Mouse (Mus musculus): Measurements from ENCODE around the gene Acta1. TPM values are rescaled to one million over a fixed set of nuclear protein-coding genes. Genes with fewer than 3 reads are reported as not detected.

Acta1 gene
- total and polyA plus RNA-seq, 2 experiments from 2014 or later: 18.9 to 22.7 TPM

DNA sequence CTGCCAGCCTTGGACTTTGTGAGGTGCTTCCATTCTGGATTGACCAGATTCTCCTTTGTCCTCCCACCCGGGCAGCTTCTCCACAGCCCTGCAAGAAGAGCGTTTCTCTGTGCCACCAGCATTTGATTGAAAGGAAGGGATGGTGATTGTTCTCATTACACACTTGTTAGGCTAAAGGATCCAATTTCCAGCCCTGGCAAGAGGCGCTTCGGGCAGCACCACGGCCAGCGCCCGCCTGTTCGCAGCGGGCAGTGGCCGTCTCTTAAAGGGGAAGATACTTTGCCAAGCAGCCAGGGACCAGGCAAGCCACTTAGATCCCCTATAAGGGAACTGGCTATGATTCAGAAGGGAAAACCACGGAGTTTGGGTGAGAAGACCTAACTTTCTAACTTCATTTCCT, 3.3 kb downstream of the Acta1 start:
- Histone ChIP-seq H3K9ac (replicated peaks; ENCODE audit: low read length, poor library complexity, severe bottlenecking) (peak overlapping the region; percentile 66; the same call in 1 of the 2 replicates), H3K36me3 (ENCODE audit: insufficient read depth, low read length) (no peaks in the 10 kb centered on the region), H3K27ac (ENCODE audit: low read depth, low read length) (peak overlapping the region; percentile 79), H3K9me3 (ENCODE audit: low read length) (no peaks in the 10 kb centered on the region), H3K4me1 (ENCODE audit: insufficient read depth, low read length) (peaks cover 4% of the 10 kb centered on the region; the same call in 1 of the 2 replicates), H3K4me3 (ENCODE audit: low read depth, low read length) (peak overlapping the region; percentile 43), H3K27me3 (ENCODE audit: insufficient read depth, low read length) (peaks cover 29% of the 10 kb centered on the region), H3K4me2 (ENCODE audit: low read depth, low read length, poor library complexity, severe bottlenecking) (peak overlapping the region; percentile 65)
- WGBS: 1% methylated on average over 11 of the region's 11 CpGs
- TF ChIP-seq CTCF (IDR thresholded peaks at IDR 0.05): no peak
- ATAC-seq (ENCODE audit: low FRiP score) (no peak), DNase-seq (ENCODE audit: low spot score) (peak; percentile 72)

GRCm38 (mm10) chr8:123889797-123890196, 4.8 kb downstream of the Acta1 start:
- Histone ChIP-seq H3K4me1 (ENCODE audit: insufficient read depth, low read length) (peaks cover 4% of the 10 kb centered on the region; the same call in 1 of the 2 replicates), H3K4me2 (ENCODE audit: low read depth, low read length, poor library complexity, severe bottlenecking) (no peak overlapping the region), H3K27ac (ENCODE audit: low read depth, low read length) (no peak overlapping the region), H3K9me3 (ENCODE audit: low read length) (no peaks in the 10 kb centered on the region), H3K9ac (replicated peaks; ENCODE audit: low read length, poor library complexity, severe bottlenecking) (no peak overlapping the region), H3K36me3 (ENCODE audit: insufficient read depth, low read length) (no peaks in the 10 kb centered on the region), H3K4me3 (ENCODE audit: low read depth, low read length) (no peak overlapping the region), H3K27me3 (ENCODE audit: insufficient read depth, low read length) (peaks cover 24% of the 10 kb centered on the region)
- TF ChIP-seq CTCF (IDR thresholded peaks at IDR 0.05): no peak
- 60% methylated on average over 4 of the region's 4 CpGs for WGBS
- ATAC-seq (ENCODE audit: low FRiP score) (no peak), DNase-seq (ENCODE audit: low spot score) (no peak)

DNA sequence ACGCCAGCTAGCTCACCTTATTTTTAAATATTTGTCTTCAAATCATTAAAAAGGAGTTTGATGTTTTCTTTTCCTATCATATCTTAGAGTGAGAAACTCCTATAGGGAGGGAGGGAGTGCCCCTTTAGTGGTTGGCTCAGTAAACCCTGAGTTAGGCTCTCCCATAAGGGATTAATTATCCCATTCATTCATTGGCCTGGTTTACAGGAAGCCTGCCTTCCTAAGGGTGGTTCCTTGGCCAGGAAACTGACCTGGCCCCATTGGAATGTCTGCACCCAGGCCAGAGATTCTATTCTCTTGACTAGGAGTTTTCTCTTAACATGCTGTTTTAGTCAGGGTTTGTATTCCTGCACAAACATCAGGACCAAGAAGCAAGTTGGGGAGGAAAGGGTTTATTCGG, 6.6 kb downstream of the Acta1 start:
- DNase-seq (ENCODE audit: low spot score) (no peak), ATAC-seq (ENCODE audit: low FRiP score) (no peak)
- peaks cover 10% of the 10 kb centered on the region for H3K27me3 ChIP-seq (ENCODE audit: insufficient read depth, low read length)
- WGBS: 87% methylated on average over 2 of the region's 2 CpGs
- H3K4me3 ChIP-seq (ENCODE audit: low read depth, low read length): no peak overlapping the region
- no peak overlapping the region for H3K9ac ChIP-seq (replicated peaks; ENCODE audit: low read length, poor library complexity, severe bottlenecking)
- no peak for TF ChIP-seq CTCF (IDR thresholded peaks at IDR 0.05)
- no peak overlapping the region for H3K27ac ChIP-seq (ENCODE audit: low read depth, low read length)
- peaks cover 16% of the 10 kb centered on the region; the same call in 1 of the 2 replicates for H3K4me1 ChIP-seq (ENCODE audit: insufficient read depth, low read length)
- no peak overlapping the region for H3K4me2 ChIP-seq (ENCODE audit: low read depth, low read length, poor library complexity, severe bottlenecking)
- no peaks in the 10 kb centered on the region for H3K9me3 ChIP-seq (ENCODE audit: low read length)
- H3K36me3 ChIP-seq (ENCODE audit: insufficient read depth, low read length): no peaks in the 10 kb centered on the region

- no peaks in the 10 kb centered on the region for H3K9me3 ChIP-seq (ENCODE audit: low read length)
- 95% methylated on average over 4 of the region's 4 CpGs for WGBS
- no peak for TF ChIP-seq CTCF (IDR thresholded peaks at IDR 0.05)
- H3K4me1 ChIP-seq (ENCODE audit: insufficient read depth, low read length): peaks cover 16% of the 10 kb centered on the region; the same call in 1 of the 2 replicates
- no peak overlapping the region for H3K27ac ChIP-seq (ENCODE audit: low read depth, low read length)
- DNase-seq (ENCODE audit: low spot score) (no peak), ATAC-seq (ENCODE audit: low FRiP score) (no peak)
- no peak overlapping the region for H3K4me3 ChIP-seq (ENCODE audit: low read depth, low read length)
- H3K36me3 ChIP-seq (ENCODE audit: insufficient read depth, low read length): no peaks in the 10 kb centered on the region
- H3K9ac ChIP-seq (replicated peaks; ENCODE audit: low read length, poor library complexity, severe bottlenecking): no peak overlapping the region
- H3K4me2 ChIP-seq (ENCODE audit: low read depth, low read length, poor library complexity, severe bottlenecking): no peak overlapping the region
- H3K27me3 ChIP-seq (ENCODE audit: insufficient read depth, low read length): peaks cover 9% of the 10 kb centered on the region; the same call in 1 of the 2 replicates
Observed at GRCm38 (mm10) chr8:123887163-123887562, 7.4 kb downstream of the Acta1 start.

GRCm38 (mm10) chr8:123884721-123885565, 9.6 kb downstream of the Acta1 start:
- H3K9ac ChIP-seq (replicated peaks; ENCODE audit: low read length, poor library complexity, severe bottlenecking): peak overlapping the region; percentile 36
- H3K36me3 ChIP-seq (ENCODE audit: insufficient read depth, low read length): no peaks in the 10 kb centered on the region
- peak; percentile 85 for DNase-seq (ENCODE audit: low spot score)
- peak overlapping the region; percentile 38 for H3K4me2 ChIP-seq (ENCODE audit: low read depth, low read length, poor library complexity, severe bottlenecking)
- 0 out of 2 replicates have a peak, but pooled peaks have one; percentile 27 for TF ChIP-seq CTCF (IDR thresholded peaks at IDR 0.05)
- H3K4me1 ChIP-seq (ENCODE audit: insufficient read depth, low read length): peaks cover 12% of the 10 kb centered on the region; the same call in 1 of the 2 replicates
- H3K9me3 ChIP-seq (ENCODE audit: low read length): no peaks in the 10 kb centered on the region
- no peak overlapping the region; the same call in 1 of the 2 replicates for H3K4me3 ChIP-seq (ENCODE audit: low read depth, low read length)
- WGBS: 4% methylated on average over 13 of the region's 14 CpGs
- peak overlapping the region; percentile 83 for H3K27ac ChIP-seq (ENCODE audit: low read depth, low read length)
- ATAC-seq (ENCODE audit: low FRiP score): peak; percentile 89
- peaks cover 9% of the 10 kb centered on the region; the same call in 1 of the 2 replicates for H3K27me3 ChIP-seq (ENCODE audit: insufficient read depth, low read length)

DNA sequence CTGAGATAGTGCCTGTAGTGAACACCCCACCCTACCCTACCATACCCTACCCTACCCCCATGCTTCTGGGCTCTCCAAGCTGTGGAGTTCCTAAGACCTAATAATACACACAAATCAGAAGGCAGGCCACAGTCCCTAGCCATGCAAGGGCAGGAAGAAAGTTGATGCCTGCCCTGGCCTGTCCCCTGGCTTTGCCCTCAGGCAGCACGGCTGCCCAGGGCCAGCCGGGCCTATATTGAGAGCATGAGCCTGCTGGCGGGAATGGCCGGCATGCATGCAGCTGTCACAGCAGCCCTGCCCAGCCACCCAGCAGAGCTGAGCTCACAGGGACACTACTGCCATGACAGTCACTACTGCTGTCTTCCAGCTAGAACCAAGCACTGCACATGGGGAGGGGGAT, 11.5 kb downstream of the Acta1 start:
- H3K9me3 ChIP-seq (ENCODE audit: low read length): no peaks in the 10 kb centered on the region
- ATAC-seq (ENCODE audit: low FRiP score): no peak
- TF ChIP-seq CTCF (IDR thresholded peaks at IDR 0.05): no peak
- H3K4me3 ChIP-seq (ENCODE audit: low read depth, low read length): no peak overlapping the region
- no peaks in the 10 kb centered on the region for H3K27me3 ChIP-seq (ENCODE audit: insufficient read depth, low read length)
- H3K9ac ChIP-seq (replicated peaks; ENCODE audit: low read length, poor library complexity, severe bottlenecking): no peak overlapping the region
- 74% methylated on average over 4 of the region's 4 CpGs for whole genome bisulfite sequencing
- H3K4me1 ChIP-seq (ENCODE audit: insufficient read depth, low read length): peaks cover 12% of the 10 kb centered on the region; the same call in 1 of the 2 replicates
- no peaks in the 10 kb centered on the region for H3K36me3 ChIP-seq (ENCODE audit: insufficient read depth, low read length)
- DNase-seq (ENCODE audit: low spot score): no peak
- H3K27ac ChIP-seq (ENCODE audit: low read depth, low read length): no peak overlapping the region
- no peak overlapping the region for H3K4me2 ChIP-seq (ENCODE audit: low read depth, low read length, poor library complexity, severe bottlenecking)
